Mouse (Mus musculus): ENCODE measurements around the gene Cobll1. TPM values are rescaled to one million over a fixed set of nuclear protein-coding genes. Genes with fewer than 3 reads are reported as not detected.
"Not testable (repeated sequence)": the region's sequence is repeated elsewhere in the genome, so short reads cannot be mapped to it uniquely, and the experiment has no call there.

Gene Cobll1
- 1 to 10 TPM; 6.3 to 7.3 TPM for total RNA-seq (2021)
- long read RNA-seq, experiment 1, full-length matches to known transcripts: 3 of 7 reads
- long read RNA-seq, experiment 1, partial matches to known transcripts: 1 of 7 reads
- long read RNA-seq, experiment 1, other reads (novel, unspliced or antisense): 3 of 7 reads
- long read RNA-seq, experiment 2, full-length matches to known transcripts: 1 of 3 reads
- long read RNA-seq, experiment 2, partial matches to known transcripts: 1 of 3 reads
- long read RNA-seq, experiment 2, other reads (novel, unspliced or antisense): 1 of 3 reads

DNA sequence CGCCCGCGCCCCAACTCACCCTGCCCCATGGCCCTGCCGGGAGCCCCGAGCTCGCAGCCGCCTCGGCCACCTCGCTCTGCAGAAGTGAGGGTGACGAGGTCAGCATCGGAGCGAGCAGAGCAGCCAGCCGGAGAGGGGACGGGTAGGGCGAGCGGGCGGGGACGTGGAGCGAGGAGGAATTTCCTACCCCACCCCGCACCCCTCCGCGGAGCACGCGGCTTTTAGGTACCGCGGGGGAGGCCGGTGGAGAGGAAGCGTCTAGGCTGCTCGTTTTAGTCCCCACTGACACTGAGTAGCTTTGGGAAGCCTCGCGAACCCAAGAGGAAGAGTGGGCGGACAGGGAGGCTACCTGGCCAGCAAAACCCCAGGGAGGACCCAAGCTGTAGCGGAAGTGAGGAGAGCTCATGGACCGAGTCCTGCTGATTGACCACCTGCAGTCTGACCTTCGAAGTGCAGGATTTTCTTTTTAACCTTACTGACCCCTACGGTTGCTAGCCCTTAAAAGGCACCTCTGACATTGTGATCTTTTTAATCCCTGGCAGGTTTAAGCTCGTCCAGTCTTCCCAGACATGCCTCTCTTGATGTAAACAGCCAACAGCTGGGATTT is at the start of gene Cobll1:
Gene Cobll1 (minus strand): TSS at position 440 of the 607 bp plus-strand sequence.
- DNase-seq (ENCODE audit: low spot score in 2 of 2): peak in 1 of 2 experiments; percentile 5

DNA sequence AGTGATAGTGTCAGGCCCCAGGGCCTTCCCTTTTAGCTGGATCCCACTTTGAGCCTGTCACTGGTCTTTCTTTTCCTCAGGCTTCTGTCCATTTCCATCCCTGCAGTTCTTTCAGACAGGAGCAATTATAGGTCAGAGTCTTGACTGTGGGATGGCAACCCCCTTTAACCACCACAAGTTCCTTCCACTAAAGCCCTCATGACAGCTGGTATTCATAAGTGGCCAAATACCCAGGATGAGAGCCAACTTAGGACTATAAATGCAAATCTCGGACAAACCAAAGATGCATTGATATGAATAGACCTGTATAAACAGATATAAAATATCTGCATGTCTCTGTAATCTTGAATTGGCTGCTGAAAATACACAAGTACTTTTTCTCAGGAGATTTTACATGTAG is 49.5 kb upstream of the Cobll1 start:
- no peak for DNase-seq (ENCODE audit: low spot score in 2 of 2)

DNA sequence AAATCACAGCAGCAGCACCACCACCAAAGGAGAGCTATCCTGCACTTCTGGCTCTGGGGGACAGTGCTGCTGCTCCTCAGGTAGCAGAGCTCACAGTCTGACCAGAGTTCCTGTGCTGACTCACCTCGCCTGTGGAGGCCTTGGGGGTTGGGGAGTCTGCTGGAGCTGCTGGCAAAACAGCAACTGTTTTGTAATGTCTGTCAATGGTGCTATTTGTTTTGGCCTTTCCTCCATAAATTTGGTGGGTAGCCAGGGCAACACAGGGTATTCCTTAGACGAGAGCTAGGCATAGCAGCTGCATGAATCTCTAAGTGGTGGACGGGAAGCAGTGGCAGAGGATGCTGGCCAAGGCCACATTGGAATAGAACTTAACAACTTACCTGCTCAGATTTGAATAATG is 46.2 kb upstream of the Cobll1 start:
- no peak for DNase-seq (ENCODE audit: low spot score in 2 of 2)

DNA sequence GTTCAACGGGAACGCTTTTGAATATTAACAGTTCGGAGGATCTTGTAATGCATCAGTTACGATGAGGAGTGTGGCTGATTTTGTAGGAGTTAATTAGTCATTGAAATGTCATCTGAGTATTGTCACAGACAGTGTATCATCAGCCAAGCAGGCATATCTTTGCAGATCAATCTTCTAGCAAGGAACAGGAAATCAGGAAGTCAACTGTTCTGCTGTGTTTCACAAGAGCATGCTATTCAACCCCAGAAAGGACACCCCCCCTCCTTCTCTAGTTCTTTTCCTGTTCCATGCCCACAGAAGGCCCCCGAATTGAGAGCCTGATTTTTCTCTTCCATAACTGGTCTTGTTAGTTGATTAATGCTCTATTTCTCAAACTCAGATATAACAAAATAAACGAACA is 43.8 kb upstream of the Cobll1 start:
- DNase-seq (ENCODE audit: low spot score in 2 of 2): no peak

DNA sequence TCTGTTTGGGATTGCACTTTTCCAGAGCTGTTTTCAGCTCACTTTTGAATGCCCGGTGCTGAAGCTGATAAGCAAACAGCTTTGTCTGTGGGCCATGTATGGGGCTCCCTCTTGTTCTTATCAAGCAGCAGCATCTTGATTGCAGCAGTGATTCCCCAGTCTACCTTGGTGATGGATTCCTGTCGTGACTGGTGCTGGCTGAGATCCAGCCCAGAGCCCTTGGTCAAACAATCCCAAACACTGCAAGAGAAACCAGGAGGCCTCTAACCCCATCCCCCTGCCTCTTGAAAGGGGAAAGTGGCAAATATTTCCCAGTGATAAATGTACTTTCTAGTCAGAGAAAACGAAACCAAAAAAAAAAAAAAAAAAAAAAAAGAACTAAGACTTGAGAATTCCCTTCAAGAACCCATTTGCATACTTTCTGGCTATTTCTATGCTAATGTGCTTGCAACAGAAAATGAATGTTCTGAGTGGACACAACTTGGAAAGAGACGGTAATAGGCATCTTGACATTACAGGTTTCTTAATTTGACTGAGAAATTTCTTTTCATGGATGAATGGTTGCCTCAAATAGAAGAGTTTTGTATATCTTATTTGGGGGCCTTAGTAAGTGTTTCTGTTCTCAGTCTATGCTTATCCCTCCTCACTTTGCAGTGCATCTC is 40.0 kb upstream of the Cobll1 start:
- no peak for DNase-seq (ENCODE audit: low spot score in 2 of 2)

DNA sequence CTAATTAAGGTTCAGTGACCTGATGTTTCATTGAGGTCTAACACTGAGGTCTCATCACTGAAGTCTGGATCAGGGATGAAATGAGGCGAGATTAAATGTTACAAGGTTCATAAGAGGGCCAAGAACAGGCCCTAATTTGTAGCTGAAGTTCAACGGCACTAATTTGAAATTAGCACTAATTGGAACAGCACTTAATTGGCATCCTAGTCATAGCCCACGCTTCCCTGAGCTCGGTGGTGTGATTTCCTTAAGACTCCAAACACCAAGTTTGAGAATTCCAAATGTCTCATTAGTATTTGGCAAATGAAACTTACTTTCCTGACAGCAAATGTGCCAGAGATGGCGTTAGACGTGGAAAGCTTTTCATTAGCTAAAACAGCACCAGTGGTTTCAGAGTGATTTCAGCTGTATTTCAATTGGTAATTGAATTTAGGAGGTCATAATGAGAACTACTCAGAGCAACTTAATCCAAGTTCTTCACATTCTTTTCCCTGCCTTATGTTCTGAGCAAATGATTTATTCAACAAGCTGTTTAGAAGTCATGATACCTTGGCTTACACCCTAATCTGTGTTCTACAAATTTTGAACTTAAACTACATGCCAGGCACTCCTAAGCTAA is 36.3 kb upstream of the Cobll1 start:
- DNase-seq (ENCODE audit: low spot score in 2 of 2): no peak

DNA sequence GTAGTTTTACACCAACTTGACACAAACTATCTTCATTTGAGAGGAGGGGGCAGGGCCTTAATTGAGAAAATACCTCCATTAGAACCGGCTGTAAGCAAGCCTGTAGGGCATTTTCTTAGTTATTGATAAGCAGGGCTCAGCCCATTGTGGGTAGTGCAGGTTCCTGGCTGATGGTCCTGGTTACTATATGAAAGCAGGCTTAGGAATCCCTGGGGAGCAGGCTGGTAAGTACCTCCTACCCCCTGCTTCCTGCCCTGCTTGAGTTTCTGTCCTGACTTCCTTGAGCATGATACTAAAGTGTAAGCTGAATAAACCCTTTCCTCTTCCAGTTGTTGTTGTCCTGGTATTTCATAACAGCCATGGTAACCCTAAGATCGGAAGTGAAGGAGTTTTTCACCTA is 34.7 kb upstream of the Cobll1 start:
- no peak for DNase-seq (ENCODE audit: low spot score in 2 of 2)

DNA sequence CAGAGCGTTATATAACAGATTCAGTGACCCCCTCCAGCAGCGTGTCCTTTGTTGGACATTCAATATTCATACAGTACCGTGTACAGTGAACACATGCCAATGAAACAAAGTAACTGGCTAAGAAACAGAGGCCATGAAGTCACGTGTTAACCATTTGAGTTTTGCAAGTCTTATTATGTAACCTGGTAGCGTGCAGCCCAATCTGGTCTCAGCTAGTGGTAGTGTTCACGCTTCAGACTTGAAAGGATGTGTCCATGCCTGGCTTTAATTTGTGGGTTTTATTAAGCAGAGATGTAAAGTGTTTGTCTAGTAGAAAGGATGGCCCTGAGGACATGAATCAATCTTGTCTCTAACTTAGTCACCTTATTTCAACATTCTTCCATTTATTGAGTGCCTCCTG is 29.5 kb upstream of the Cobll1 start:
- no peak for DNase-seq (ENCODE audit: low spot score in 2 of 2)

DNA sequence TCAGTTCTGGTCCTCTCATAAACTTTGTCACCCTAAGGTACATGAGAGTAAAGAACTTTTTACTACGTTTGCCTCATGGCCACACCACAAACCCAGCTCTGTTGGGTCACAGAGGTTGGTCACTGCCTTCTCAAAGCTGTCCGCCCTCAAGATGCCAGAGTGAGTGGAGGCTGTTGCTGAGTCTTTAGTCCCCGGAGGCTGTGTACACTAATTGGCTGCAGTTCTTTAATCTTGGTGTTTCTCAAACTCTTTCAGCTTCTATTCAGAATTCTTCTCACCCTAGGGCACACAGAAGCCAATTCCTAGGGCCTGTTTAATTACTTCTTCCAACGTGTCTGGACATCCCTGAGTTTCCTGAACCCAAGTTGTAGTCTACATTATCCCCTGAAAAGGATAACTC is 28.6 kb upstream of the Cobll1 start:
- DNase-seq (ENCODE audit: low spot score in 2 of 2): no peak

DNA sequence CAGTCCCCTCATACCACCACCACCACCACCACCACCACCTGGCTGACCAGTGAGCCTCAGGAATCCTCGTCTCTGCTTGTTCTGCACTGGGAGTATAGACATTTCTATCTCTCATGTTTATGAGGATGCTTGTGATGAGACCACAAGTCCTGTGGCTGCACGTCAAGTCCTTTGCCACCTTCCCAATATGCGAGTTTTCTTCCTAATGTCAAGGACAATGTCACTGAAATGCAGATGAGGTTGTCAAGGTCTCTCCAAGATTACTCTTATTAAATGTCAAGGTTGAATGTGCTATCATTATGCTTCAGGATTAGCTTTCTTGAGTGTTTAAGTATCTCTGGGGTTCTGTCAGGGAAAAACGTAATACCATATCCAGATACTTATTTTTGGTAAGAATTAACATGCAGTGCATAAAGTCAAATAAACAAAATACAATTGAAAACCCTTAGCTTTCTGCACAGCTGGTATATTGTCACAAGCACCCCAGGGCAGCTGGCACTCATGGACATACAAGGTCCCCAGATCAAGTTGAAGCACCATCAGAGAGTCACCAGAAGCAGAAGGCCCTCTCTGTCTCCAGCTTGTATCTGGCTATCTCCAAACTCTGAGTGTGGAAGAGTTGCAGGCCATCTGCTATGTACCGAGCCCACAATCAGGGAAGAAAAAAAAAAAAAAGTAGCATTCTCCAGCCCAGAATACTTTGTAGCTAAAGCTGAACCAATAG is 27.5 kb upstream of the Cobll1 start:
- DNase-seq (ENCODE audit: low spot score in 2 of 2): no peak

DNA sequence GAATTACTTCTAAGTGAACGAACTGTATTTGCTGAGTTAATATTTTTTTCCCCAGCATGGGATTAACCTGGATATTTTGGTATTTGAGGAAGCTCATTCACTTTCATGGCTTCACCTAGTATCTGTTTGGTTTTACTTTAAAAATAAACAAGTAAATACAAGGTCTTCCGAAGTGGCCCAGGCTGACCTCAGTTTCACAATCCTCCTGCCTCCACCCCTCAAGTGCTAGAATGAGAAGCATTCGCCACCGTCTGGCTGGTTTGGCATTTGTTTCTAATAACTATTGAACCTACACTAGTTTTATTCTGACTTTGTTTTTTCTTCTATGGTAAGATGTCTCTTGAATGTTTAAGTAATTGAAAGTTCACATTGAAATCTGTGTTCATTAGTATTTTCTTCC is 23.0 kb upstream of the Cobll1 start:
- no peak for DNase-seq (ENCODE audit: low spot score in 2 of 2)

DNA sequence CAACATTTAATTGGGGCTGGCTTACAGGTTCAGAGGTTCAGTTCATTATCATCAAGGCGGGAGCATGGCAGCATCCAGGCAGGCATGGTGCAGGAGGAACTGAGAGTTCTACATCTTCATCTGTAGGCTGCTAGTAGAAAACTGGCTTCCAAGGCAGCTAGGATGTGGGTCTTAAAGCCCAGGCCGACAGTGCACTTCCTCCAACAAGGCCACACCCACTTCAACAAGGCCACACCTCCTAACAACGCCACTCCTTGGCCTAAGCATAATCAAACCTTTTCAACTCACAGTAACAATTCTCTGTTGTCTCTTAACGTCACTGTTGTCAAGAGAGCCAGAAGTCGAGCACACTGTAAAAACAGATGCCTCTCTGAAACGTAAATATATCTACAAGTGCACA is 21.6 kb upstream of the Cobll1 start:
- DNase-seq (ENCODE audit: low spot score in 2 of 2): not testable (repeated sequence)

DNA sequence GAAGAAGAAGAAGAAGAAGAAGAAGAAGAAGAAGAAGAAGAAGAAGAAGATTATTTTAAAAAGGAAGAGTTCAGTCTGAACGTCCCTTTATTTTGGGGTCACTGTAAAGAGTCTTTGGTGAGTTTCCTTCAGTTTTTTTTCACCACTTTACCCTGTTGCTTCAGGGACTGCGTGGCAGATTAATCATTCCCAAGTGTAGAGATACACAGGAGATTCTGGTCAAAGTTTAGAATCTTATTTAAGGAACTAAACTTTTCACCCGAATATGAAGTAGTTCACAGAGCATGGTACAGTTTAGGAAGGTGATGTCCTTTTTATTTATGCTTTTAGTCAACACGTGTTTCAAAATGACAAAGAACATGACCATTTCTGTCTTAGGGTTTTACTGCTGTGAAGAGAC is 21.2 kb upstream of the Cobll1 start:
- no peak for DNase-seq (ENCODE audit: low spot score in 2 of 2)

DNA sequence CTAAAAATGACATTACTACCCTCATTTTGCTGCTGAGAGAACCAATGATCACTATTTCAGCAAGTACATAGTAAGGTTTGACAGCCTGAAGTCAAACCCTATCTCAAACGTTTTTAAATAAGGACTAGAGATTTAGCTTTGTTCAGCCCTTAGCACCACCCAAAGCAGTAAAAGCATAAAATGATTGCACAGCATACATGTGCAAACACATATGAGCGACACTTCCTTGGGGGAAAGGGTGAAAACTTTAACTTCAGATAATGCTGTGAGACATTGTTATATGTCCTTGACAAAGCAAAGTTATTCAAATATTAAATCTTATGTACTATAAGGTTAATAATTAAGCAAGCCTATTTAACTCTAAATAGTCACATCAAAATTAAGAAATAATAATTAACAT is 18.2 kb upstream of the Cobll1 start:
- no peak for DNase-seq (ENCODE audit: low spot score in 2 of 2)

DNA sequence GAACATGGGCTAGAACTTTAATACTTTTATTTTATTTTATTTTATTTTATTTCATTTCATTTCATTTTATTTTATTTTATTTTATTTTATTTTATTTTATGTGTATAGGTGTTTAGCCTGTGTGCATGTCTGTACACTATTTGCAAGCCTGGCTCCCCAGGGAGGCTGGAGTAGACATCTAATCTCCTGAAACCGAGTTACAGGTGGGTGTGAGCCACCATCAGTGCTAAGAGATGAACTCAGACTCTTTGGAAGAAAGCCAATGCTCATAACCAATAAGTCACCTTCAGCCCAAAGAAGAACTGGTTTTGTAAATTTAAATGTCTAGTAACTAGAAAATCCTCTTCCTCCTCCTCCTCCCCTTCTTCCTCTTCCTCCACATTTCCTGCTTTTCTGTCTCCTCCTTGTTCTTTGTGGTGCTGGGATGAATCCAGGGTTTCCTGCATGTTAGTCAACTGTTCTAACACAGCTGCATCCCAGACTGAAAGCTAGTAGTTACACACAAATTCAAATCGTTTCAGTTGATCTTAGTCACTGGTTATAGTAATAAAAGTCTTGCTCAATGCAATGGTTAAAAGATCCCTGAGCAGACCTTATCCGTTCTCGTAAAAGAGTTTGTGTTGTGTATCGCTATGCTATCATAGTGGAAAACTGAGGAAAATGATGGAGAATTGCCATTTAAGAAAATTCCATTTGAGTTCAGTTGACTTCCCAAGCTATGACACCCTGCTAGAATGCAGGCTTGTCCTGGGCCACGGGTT is 17.5 kb upstream of the Cobll1 start:
- no peak for DNase-seq (ENCODE audit: low spot score in 2 of 2)

DNA sequence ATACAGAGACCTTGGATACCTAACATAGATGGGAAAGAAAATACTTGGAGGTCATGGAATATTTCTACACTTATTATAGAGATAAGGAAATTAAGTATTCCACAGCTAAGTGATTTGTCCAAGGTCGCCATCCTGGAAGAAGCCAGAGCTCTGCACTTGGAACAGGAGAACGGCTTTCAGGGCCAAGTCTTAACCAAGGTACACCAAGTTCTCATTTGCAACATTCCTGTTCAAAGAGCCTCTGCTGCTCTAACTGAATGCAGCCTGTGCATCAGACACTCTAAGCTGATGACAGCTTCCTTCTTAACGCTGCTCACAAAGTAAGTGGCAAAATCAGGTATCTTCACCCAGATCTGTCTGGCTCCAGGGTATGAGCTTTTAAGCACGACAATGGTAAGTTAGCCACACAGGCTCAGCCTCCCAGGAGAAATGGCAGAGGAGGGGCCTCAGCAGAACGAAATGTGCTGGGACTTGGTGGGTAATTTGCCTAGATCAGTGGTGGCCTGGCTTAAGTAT is 11.4 kb upstream of the Cobll1 start:
- no peak for DNase-seq (ENCODE audit: low spot score in 2 of 2)

DNA sequence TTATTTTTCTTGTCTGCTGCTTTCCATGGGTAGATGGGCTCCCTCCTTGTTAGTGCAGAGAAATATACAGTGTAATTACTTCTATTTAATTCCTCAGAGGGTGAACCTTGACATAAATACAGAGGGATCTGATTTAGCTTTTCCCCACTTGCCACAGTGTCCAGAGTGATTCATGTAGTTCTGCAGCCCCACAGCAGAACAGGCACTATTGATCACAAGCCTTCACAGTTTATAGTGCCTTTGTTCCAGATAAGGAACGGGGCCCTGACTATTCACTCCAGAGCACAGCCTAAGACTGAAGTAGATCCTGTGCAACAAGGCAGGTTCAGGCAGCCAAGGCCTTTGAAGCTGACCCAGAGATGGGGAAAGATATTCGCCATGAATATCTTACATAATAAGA is 10.4 kb upstream of the Cobll1 start:
- no peak for DNase-seq (ENCODE audit: low spot score in 2 of 2)

DNA sequence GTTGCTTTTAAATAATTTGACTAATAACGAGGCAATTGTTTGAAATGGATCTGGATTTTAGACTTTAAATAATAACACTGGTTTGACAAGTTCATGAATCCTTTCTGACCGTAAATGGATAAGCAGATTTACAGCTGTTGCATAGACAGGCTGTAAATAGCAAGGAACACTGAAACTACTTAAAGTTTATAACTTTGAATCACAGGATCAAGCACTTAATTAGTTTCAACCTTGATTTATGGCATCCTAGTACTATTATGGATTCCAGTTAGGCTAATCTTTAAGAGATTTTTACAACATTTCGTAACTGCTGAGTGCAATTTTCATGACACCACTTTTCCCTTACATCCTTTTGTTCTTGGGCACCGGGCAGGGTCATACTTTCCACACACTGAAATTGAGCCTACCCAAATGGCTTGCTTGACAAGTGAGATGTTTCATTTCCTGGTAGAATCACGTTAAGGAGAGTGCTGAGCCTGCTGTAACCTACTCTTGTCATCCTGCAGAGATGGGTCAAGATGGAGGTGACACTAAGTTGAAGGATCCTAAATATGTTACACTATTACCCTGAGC is 1.1 kb upstream of the Cobll1 start:
- DNase-seq (ENCODE audit: low spot score in 2 of 2): no peak

DNA sequence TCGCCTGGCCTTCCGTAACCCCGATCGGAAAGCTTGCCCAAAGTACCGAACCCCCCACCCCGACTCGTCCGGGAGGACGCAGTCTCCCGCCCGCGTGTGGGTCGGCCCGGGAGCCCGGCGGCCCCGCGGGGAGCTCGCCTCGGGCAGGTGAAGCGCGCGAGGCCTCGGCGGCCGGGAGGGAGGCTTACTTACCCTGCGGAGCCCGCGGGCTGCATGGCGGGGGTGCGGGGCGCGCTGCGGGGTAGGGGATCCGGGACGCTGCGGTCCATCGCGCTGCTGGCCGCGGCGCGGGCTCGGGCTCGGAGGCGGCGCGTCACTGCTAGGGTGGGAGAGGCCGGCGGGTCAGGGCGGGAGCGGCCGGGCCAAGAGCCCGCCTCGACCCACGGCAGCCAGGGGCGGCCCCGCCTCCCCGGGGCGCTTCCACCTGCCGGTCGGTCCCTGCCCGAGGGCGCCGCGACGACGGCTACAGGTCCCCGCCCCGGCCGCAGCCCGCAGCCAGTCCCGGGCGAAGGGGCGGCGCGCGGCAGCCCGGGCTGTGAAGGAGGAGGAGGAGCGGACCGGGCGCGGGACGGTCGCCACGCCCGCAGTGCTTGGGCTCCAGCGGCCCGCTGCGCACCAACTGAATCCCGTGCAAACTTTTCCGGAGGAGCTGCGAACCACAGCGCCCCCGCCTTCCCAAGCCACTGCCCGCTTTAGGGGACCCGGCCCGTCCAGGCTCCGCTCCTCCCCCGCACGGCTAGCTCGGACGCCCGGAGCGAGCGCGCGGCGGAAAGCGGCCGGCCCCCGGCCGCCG is 836 bp downstream of the Cobll1 start:
- DNase-seq (ENCODE audit: low spot score in 2 of 2): peak; percentile 18 to 39

Measured in left cerebral cortex, adult 18-20 months (tissue).